Mouse (Mus musculus): ENCODE results near the gene Slc47a1.
A peak's percentile ranks its signal among the peaks of the same experiment; 100 is the strongest.

Slc47a1 gene

GRCm38 (mm10) chr11:61368668-61369067 is 9.5 kb downstream of the Slc47a1 start:
- no peak for DNase-seq

GRCm38 (mm10) chr11:61366517-61367273 is 11.4 kb downstream of the Slc47a1 start:
- DNase-seq: no peak

GRCm38 (mm10) chr11:61365938-61366337 is 12.2 kb downstream of the Slc47a1 start:
- no peak for DNase-seq

GRCm38 (mm10) chr11:61364096-61364495 is 14.0 kb downstream of the Slc47a1 start:
- DNase-seq: no peak

GRCm38 (mm10) chr11:61361515-61362190 is 16.5 kb downstream of the Slc47a1 start:
- no peak for DNase-seq

GRCm38 (mm10) chr11:61356600-61356999 is 21.5 kb downstream of the Slc47a1 start:
- DNase-seq: no peak

- DNase-seq: no peak
Measured at GRCm38 (mm10) chr11:61356111-61356510, 22.0 kb downstream of the Slc47a1 start.

GRCm38 (mm10) chr11:61355351-61355750 is 22.8 kb downstream of the Slc47a1 start:
- DNase-seq: no peak

GRCm38 (mm10) chr11:61354346-61354745 is 23.8 kb downstream of the Slc47a1 start:
- no peak for DNase-seq

GRCm38 (mm10) chr11:61353038-61353437 is 25.1 kb downstream of the Slc47a1 start:
- no peak for DNase-seq

GRCm38 (mm10) chr11:61352138-61352651 is 25.9 kb downstream of the Slc47a1 start:
- no peak for DNase-seq

GRCm38 (mm10) chr11:61349337-61349736 is 28.8 kb downstream of the Slc47a1 start:
- peak; percentile 72 for DNase-seq

GRCm38 (mm10) chr11:61346133-61346532 is 32.0 kb downstream of the Slc47a1 start:
- DNase-seq: no peak

- DNase-seq: no peak
Measured at GRCm38 (mm10) chr11:61342505-61343420, 35.4 kb downstream of the Slc47a1 start, which contains the start of gene Slc47a2. Gene Slc47a2, minus strand, starts transcription at chr11:61342860.

GRCm38 (mm10) chr11:61341971-61342370 is 36.2 kb downstream of the Slc47a1 start:
- no peak for DNase-seq

GRCm38 (mm10) chr11:61341233-61341632 is 36.9 kb downstream of the Slc47a1 start:
- DNase-seq: no peak

GRCm38 (mm10) chr11:61340374-61340773 is 37.8 kb downstream of the Slc47a1 start:
- no peak for DNase-seq

- no peak for DNase-seq
Measured at GRCm38 (mm10) chr11:61337586-61337985, 40.6 kb downstream of the Slc47a1 start.

GRCm38 (mm10) chr11:61320904-61321687 is 57.0 kb downstream of the Slc47a1 start:
- no peak for DNase-seq

GRCm38 (mm10) chr11:61319923-61320567 is 58.1 kb downstream of the Slc47a1 start:
- no peak for DNase-seq

GRCm38 (mm10) chr11:61319233-61319922 is 58.8 kb downstream of the Slc47a1 start:
- no peak for DNase-seq

Data from cerebellum, adult 11 months (tissue).